Mouse (Mus musculus): ENCODE results near the gene Matk.

- TF ChIP-seq CTCF (IDR thresholded peaks at IDR 0.05 in 2 of 3, conservative IDR thresholded peaks at IDR 0.05 in 1 of 3; ENCODE audit: control insufficient read depth in 1 of 3, insufficient read depth in 1 of 3, low read depth in 2 of 3, low read length in 3 of 3, poor library complexity in 1 of 3, severe bottlenecking in 1 of 3), result no peak
- TF ChIP-seq NRF1 (IDR thresholded peaks at IDR 0.05; ENCODE audit: insufficient read depth, low read depth, low read length, poor library complexity, severe bottlenecking), result no peak
- TF ChIP-seq CHD1 (IDR thresholded peaks at IDR 0.05; ENCODE audit: low read depth, low read length), result no peak
- no peak for TF ChIP-seq KAT2A (conservative IDR thresholded peaks at IDR 0.05; ENCODE audit: low read depth, low read length)
- TF ChIP-seq ZC3H11A (IDR thresholded peaks at IDR 0.05; ENCODE audit: low read depth, low read length), result no peak
- no peak for TF ChIP-seq SIN3A (IDR thresholded peaks at IDR 0.05; ENCODE audit: low read length)
- TF ChIP-seq ZNF384 (IDR thresholded peaks at IDR 0.05; ENCODE audit: low read depth, low read length), result no peak
- no peak for TF ChIP-seq TCF12 (IDR thresholded peaks at IDR 0.05; ENCODE audit: low read depth, low read length)
- no peak for TF ChIP-seq GATA1 (IDR thresholded peaks at IDR 0.05; ENCODE audit: low read depth, low read length)
- no peak for TF ChIP-seq POLR2A (IDR thresholded peaks at IDR 0.05; ENCODE audit: control insufficient read depth in 1 of 2, insufficient read depth in 1 of 2, low read depth in 1 of 2, low read length in 2 of 2, poor library complexity in 1 of 2)
Measured at GRCm38 (mm10) chr10:81306173-81306668, 53.5 kb downstream of the Matk start.
